Mouse (Mus musculus): ENCODE data around the gene D5Ertd579e. TPM values are rescaled to one million over a fixed set of nuclear protein-coding genes. Genes with fewer than 3 reads are reported as not detected.

D5Ertd579e gene
- polyA plus RNA-seq, 1 experiment from 2014 or later = 44.6 TPM

DNA sequence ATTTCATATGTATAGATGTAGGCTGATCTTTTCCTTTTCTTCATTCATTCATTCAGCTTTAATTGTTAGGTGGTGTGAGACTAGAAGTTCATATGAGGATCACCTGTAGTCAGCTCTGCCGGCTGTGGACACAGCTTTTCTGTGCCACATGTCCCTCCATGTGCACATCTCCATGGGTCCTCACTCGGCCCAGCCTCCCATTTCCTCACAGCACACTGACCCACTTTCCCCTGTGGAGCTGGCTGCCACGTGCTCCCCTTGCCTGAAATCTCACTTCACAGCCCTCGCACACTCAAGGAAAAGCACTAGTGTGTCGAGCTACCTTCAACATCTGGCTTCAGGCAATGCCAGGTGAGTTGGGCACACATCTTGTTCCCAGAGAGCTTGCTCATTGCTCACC is 23.3 kb upstream of the D5Ertd579e start:
- Histone ChIP-seq H3K9me3 (no peaks in the 10 kb centered on the region), H3K9ac (replicated peaks) (no peak overlapping the region), H3K27ac (replicated peaks) (no peak overlapping the region), H3K4me3 (no peak overlapping the region), H3K27me3 (peaks cover 4% of the 10 kb centered on the region; the same call in 1 of the 2 replicates), H3K4me2 (replicated peaks) (no peak overlapping the region), H3K4me1 (no peaks in the 10 kb centered on the region), H3K36me3 (no peaks in the 10 kb centered on the region)
- no peak for ATAC-seq (ENCODE audit: low FRiP score, low read depth)
- 74% methylated on average over 5 of the region's 5 CpGs for WGBS

DNA sequence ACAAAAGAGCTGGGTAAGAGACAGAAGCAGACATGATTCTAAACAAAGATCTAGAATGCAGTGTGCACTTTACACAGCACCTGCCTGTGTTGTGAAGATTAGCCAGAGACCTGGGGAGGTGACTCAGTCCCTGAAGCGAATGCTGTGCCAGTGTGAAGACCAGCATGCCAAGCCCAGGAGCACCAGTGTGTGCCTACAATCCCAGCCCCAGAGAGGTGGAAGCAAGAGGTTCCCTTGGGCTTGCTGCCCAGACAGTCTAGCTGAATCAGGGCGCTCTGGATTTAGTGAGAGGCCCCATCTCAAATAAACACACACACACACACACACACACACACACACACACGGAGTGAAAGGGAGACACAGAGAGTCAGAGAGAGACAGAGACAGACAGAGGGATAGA is 22.1 kb upstream of the D5Ertd579e start:
- no peak overlapping the region for H3K9ac ChIP-seq (replicated peaks)
- 73% methylated on average over 3 of the region's 3 CpGs for WGBS
- ATAC-seq (ENCODE audit: low FRiP score, low read depth) = no peak

DNA sequence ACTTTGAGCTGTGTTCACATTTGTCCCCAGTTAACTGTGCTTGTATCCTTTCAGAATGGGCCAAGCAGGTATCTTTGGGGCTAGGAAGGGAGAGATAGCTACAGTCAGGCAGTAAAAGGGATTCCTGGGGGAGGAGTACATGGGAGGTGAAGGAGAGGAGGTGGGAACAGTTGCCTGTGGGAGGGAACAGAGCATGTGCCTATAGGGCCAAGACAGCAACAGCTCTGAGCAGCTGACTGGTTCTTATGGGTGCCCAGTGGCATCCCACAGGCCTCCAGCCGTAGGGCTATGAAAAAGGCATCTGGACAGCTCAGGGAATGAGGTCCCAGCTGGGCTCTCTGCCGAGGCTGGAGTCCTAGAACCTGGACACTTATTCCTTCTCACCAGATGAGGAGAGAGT is 21.0 kb upstream of the D5Ertd579e start:
- no peak for ATAC-seq (ENCODE audit: low FRiP score, low read depth)

More for the DNA sequence above, 22.1 kb upstream of the D5Ertd579e start:
- no peaks in the 10 kb centered on the region for H3K36me3 ChIP-seq
- no peak overlapping the region for H3K4me2 ChIP-seq (replicated peaks)
- H3K4me1 ChIP-seq = peaks cover 5% of the 10 kb centered on the region
- no peak overlapping the region for H3K4me3 ChIP-seq
- H3K27ac ChIP-seq (replicated peaks) = no peak overlapping the region
- H3K27me3 ChIP-seq = peaks cover 4% of the 10 kb centered on the region; the same call in 1 of the 2 replicates
- H3K9me3 ChIP-seq = no peaks in the 10 kb centered on the region

DNA sequence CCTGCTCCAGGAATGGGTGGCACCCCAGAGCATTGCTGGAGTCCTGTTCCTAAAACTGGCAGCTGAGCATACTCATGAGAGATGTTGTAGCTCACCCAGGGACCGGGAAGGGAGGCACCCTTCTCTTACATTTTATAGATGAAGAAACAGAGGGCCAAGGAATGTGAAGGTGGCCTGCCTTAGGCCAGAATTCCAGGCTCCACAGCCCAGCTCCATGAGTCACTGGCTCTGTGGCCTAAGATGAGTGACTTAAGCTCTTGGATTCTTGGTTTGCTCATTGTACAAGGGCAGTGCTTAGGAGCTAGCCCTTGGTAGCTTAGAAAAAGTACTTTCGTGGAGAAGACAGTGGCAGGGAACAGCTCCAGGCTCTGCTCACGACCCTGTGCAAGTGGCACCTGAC is 19.0 kb upstream of the D5Ertd579e start:
- H3K27ac ChIP-seq (replicated peaks) = no peak overlapping the region
- no peak overlapping the region for H3K4me2 ChIP-seq (replicated peaks)
- peaks cover 9% of the 10 kb centered on the region for H3K27me3 ChIP-seq
- no peak overlapping the region for H3K4me3 ChIP-seq
- ATAC-seq (ENCODE audit: low FRiP score, low read depth) = no peak
- no peaks in the 10 kb centered on the region for H3K36me3 ChIP-seq
- no peak overlapping the region for H3K9ac ChIP-seq (replicated peaks)
- H3K9me3 ChIP-seq = no peaks in the 10 kb centered on the region
- H3K4me1 ChIP-seq = peaks cover 17% of the 10 kb centered on the region
- WGBS = 63% methylated on average over 3 of the region's 3 CpGs

More for the DNA sequence above, 21.0 kb upstream of the D5Ertd579e start:
- H3K4me2 ChIP-seq (replicated peaks) = no peak overlapping the region
- no peak overlapping the region for H3K4me3 ChIP-seq
- H3K36me3 ChIP-seq = no peaks in the 10 kb centered on the region
- no peaks in the 10 kb centered on the region for H3K9me3 ChIP-seq
- no peak overlapping the region for H3K9ac ChIP-seq (replicated peaks)
- WGBS = 66% methylated on average over 2 of the region's 2 CpGs
- peaks cover 9% of the 10 kb centered on the region for H3K27me3 ChIP-seq
- peaks cover 16% of the 10 kb centered on the region for H3K4me1 ChIP-seq
- no peak overlapping the region for H3K27ac ChIP-seq (replicated peaks)

DNA sequence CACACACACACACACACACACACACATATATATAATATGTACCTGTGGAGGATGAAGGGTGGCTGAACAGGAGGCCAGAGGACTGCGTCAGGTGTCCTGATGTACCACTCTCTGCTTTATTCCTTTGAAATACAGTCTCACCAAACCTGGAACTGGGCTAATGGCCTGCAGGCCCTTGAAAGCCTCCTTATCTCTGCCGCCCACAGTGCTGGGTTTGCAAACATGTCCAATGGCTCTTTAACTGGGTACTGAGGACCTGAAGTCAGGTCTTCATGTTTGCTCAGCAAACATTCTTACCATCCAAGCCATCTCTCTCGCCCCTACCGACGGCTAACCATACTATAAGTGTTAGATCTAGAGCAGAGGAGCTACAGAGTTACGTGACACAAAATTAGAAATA is 17.9 kb upstream of the D5Ertd579e start:
- Histone ChIP-seq H3K4me1 (peaks cover 17% of the 10 kb centered on the region), H3K9ac (replicated peaks) (no peak overlapping the region), H3K9me3 (no peaks in the 10 kb centered on the region), H3K27ac (replicated peaks) (no peak overlapping the region), H3K27me3 (peaks cover 9% of the 10 kb centered on the region), H3K4me2 (replicated peaks) (no peak overlapping the region), H3K4me3 (no peak overlapping the region), H3K36me3 (no peaks in the 10 kb centered on the region)
- no peak for ATAC-seq (ENCODE audit: low FRiP score, low read depth)
- 85% methylated on average over 6 of the region's 6 CpGs for WGBS

GRCm38 (mm10) chr5:36712553-36713534 is 17.0 kb upstream of the D5Ertd579e start:
- peak overlapping the region; percentile 46 for H3K9ac ChIP-seq (replicated peaks)
- peaks cover 9% of the 10 kb centered on the region for H3K27me3 ChIP-seq
- H3K36me3 ChIP-seq = no peaks in the 10 kb centered on the region
- no peaks in the 10 kb centered on the region for H3K9me3 ChIP-seq
- peak overlapping the region; percentile 20 for H3K4me3 ChIP-seq
- H3K4me1 ChIP-seq = peaks cover 17% of the 10 kb centered on the region
- H3K4me2 ChIP-seq (replicated peaks) = peak overlapping the region; percentile 49
- no peak overlapping the region for H3K27ac ChIP-seq (replicated peaks)
- WGBS = 7% methylated on average over 31 of the region's 31 CpGs
- ATAC-seq (ENCODE audit: low FRiP score, low read depth) = peak; percentile 63; the same call in 1 of the 2 replicates

- Histone ChIP-seq H3K4me3 (no peak overlapping the region), H3K9ac (replicated peaks) (no peak overlapping the region), H3K36me3 (no peaks in the 10 kb centered on the region), H3K4me2 (replicated peaks) (no peak overlapping the region), H3K4me1 (peaks cover 17% of the 10 kb centered on the region), H3K9me3 (no peaks in the 10 kb centered on the region), H3K27me3 (peaks cover 9% of the 10 kb centered on the region), H3K27ac (replicated peaks) (no peak overlapping the region)
- ATAC-seq (ENCODE audit: low FRiP score, low read depth) = no peak
- 56% methylated on average over 5 of the region's 5 CpGs for WGBS
These were observed 16.0 kb upstream of the D5Ertd579e start for GRCm38 (mm10) chr5:36711863-36712262.

- ATAC-seq (ENCODE audit: low FRiP score, low read depth) = no peak
- Histone ChIP-seq H3K4me1 (no peaks in the 10 kb centered on the region), H3K9me3 (no peaks in the 10 kb centered on the region), H3K36me3 (no peaks in the 10 kb centered on the region), H3K4me2 (replicated peaks) (no peak overlapping the region), H3K27ac (replicated peaks) (no peak overlapping the region), H3K27me3 (no peaks in the 10 kb centered on the region; the same call in 1 of the 2 replicates), H3K4me3 (no peak overlapping the region), H3K9ac (replicated peaks) (no peak overlapping the region)
- WGBS = 80% methylated on average over 5 of the region's 5 CpGs
These were observed 10.0 kb upstream of the D5Ertd579e start for GRCm38 (mm10) chr5:36705792-36706191.

GRCm38 (mm10) chr5:36705390-36705789 is 9.6 kb upstream of the D5Ertd579e start:
- no peaks in the 10 kb centered on the region for H3K4me1 ChIP-seq
- no peaks in the 10 kb centered on the region for H3K9me3 ChIP-seq
- ATAC-seq (ENCODE audit: low FRiP score, low read depth) = no peak
- no peaks in the 10 kb centered on the region for H3K36me3 ChIP-seq
- no peak overlapping the region for H3K27ac ChIP-seq (replicated peaks)
- H3K27me3 ChIP-seq = no peaks in the 10 kb centered on the region; the same call in 1 of the 2 replicates
- no peak overlapping the region for H3K4me2 ChIP-seq (replicated peaks)
- no peak overlapping the region for H3K9ac ChIP-seq (replicated peaks)
- 87% methylated on average over 5 of the region's 5 CpGs for WGBS
- H3K4me3 ChIP-seq = no peak overlapping the region

DNA sequence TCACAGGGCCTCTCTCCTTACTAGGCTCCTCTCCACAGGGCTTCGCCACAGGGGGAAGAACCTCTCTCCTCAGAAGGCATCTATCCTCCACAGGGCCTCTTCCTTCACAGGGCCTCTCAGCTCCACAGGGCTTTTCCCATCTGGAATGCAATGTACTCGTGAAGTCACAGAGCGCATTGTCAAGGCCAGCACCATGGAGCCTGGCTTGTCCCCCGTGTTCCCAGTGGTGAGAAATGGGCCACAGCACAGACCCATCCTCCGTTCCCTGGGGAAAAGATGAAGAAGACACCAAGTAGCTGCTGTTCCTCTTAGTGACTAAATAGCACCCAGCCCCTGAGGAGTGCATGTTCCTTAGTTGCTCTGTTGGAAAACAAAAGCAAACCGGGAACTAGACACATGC is 8.9 kb upstream of the D5Ertd579e start:
- H3K27ac ChIP-seq (replicated peaks) = no peak overlapping the region
- no peaks in the 10 kb centered on the region for H3K36me3 ChIP-seq
- H3K9me3 ChIP-seq = no peaks in the 10 kb centered on the region
- 82% methylated on average over 6 of the region's 6 CpGs for WGBS
- peaks cover 3% of the 10 kb centered on the region; the same call in 1 of the 2 replicates for H3K27me3 ChIP-seq
- H3K4me1 ChIP-seq = no peaks in the 10 kb centered on the region
- H3K4me3 ChIP-seq = no peak overlapping the region
- H3K4me2 ChIP-seq (replicated peaks) = no peak overlapping the region
- ATAC-seq (ENCODE audit: low FRiP score, low read depth) = no peak
- H3K9ac ChIP-seq (replicated peaks) = no peak overlapping the region

DNA sequence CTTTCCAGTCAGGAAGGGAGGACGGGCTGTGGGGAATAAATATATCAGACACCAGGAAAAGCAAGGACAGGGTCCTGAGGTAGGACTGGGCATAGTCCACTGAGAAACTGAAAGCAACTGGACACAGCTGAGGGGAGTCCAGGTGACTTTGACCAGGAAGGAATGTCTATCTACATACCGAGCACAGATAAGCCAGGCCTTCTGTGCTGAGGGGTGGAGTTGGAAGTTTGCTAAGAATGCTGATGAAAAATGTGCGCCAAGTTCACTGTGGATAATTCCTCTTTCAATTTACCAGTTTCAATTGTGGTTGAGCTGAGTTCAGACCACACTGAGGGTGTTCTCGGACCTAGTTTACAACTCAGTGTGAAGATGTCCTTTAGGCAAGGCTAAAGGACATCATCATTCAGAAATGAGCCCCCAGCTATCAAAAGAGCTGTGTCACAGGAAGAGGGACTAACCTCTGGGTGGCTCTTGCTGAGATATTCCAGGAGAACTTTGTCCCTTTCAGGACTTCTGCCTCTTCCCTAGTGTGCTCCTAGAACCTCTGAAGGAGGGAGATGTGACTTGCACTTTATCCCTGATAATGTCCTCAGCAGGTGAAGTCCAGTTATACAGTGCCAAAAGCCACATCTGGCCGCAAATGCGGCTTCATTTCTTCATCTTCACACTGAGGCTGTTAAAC is 5.3 kb upstream of the D5Ertd579e start:
- H3K9ac ChIP-seq (replicated peaks) = no peak overlapping the region

DNA sequence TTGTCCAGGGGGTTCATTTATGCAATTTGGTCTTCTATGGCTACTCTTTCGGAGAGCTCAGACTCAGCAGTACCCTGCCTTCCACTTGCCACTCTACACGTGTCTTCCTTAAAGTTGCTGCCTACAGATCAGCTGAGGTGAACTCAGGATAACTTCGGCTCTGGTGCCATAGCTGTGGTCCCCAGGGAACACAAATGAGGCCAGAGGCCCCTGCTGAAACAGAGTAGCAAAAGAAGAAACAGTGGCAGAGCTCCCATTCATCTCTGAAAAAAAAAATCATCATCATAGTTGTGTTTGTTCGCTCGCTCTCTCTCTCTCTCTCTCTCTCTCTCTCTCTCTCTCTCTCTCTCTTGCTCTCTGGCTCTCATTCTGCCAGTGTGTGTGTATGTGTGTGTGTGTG is 2.9 kb upstream of the D5Ertd579e start:
- WGBS = 73% methylated on average over 5 of the region's 5 CpGs
- Histone ChIP-seq H3K27me3 (0 out of 2 replicates have a peak, but pooled peaks cover 5% of the 10 kb centered on the region), H3K4me1 (peaks cover 10% of the 10 kb centered on the region), H3K27ac (replicated peaks) (no peak overlapping the region), H3K4me3 (no peak overlapping the region), H3K4me2 (replicated peaks) (no peak overlapping the region), H3K9ac (replicated peaks) (no peak overlapping the region), H3K36me3 (no peaks in the 10 kb centered on the region), H3K9me3 (no peaks in the 10 kb centered on the region)
- ATAC-seq (ENCODE audit: low FRiP score, low read depth) = no peak

More for the DNA sequence above, 5.3 kb upstream of the D5Ertd579e start:
- Histone ChIP-seq H3K4me2 (replicated peaks) (no peak overlapping the region), H3K36me3 (no peaks in the 10 kb centered on the region), H3K27me3 (0 out of 2 replicates have a peak, but pooled peaks cover 5% of the 10 kb centered on the region), H3K27ac (replicated peaks) (no peak overlapping the region), H3K9me3 (no peaks in the 10 kb centered on the region), H3K4me3 (no peak overlapping the region), H3K4me1 (0 out of 2 replicates have a peak, but pooled peaks cover 4% of the 10 kb centered on the region)
- ATAC-seq (ENCODE audit: low FRiP score, low read depth) = no peak
- WGBS = 83% methylated on average over 6 of the region's 6 CpGs

Data from midbrain, embryonic 12.5 days (tissue).